Mouse (Mus musculus): ENCODE results near the gene Dcbld2.

DNA sequence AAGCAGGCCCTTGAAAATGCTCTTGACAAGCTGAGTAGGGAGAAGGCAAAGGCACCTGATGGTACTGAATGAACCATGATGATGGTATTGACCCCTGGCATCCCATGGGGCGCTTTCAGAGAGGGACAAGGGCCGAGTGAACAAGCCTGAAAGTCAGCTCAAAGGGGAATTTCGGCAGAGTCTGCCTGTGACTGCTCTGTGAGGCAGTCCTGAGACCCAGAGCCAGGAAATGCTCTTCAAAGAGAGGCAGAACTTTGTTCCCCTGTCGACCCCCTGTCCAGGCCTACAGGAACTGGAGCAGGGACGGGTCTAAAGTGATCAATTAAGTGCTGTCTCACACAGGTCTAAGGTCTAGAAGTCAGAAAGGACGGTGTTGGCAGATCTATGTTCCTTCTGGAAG, 105.5 kb downstream of the Dcbld2 start:
- TF ChIP-seq CTCF (IDR thresholded peaks at IDR 0.05; ENCODE audit: low read depth) (no peak), EP300 (IDR thresholded peaks at IDR 0.05; ENCODE audit: low read depth) (no peak)
